Mouse (Mus musculus): Measurements from ENCODE around the gene Wbp2nl. TPM values are rescaled to one million over a fixed set of nuclear protein-coding genes. Genes with fewer than 3 reads are reported as not detected.
A peak's percentile ranks its signal among the peaks of the same experiment; 100 is the strongest.

Gene Wbp2nl
- total and polyA plus RNA-seq, 3 experiments = not detected

DNA sequence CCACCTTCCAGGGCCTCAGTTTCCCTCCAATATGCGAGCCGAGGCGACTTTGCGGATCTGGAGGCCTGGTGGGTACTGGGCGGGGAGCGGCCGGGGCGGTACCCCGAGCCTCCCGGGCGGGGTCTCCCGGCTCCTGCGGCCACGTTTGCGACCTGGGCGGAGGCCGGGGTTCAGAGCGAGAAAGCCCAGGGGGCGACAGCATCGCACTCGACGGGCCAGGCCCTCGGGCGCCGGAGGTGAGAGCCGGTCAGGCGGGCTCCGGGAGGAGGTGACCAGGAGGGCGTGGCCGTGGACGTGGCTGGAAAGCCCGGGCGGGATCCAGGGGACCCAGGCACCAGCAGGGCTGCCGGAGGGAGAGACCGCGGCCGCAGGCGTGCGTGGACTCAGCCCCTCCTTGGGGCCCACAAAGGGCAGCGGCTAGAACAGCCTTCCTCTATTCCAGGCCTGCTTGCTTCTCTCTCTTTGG, 42.3 kb downstream of the Wbp2nl start:
- H3K27me3 ChIP-seq (ENCODE audit: control insufficient read depth in 1 of 2, insufficient read depth in 2 of 2, low read length in 2 of 2) = no peaks in the 10 kb centered on the region
- TF ChIP-seq UBTF (IDR thresholded peaks at IDR 0.05; ENCODE audit: borderline replicate concordance, insufficient read depth, low read depth, low read length) (peak; percentile 85; the same call in 1 of the 2 replicates), ELF1 (IDR thresholded peaks at IDR 0.05; ENCODE audit: low read depth, low read length) (no peak), SMC3 (IDR thresholded peaks at IDR 0.05; ENCODE audit: low read depth, low read length) (no peak), RCOR1 (IDR thresholded peaks at IDR 0.05; ENCODE audit: low read depth, low read length) (no peak), MYC (IDR thresholded peaks at IDR 0.05; ENCODE audit: low read depth, low read length) (no peak), NRF1 (IDR thresholded peaks at IDR 0.05; ENCODE audit: insufficient read depth, low read depth, low read length, poor library complexity, severe bottlenecking) (no peak), JUND (IDR thresholded peaks at IDR 0.05; ENCODE audit: low read depth, low read length) (no peak), SIN3A (IDR thresholded peaks at IDR 0.05; ENCODE audit: low read length) (no peak), POLR2AphosphoS5 (IDR thresholded peaks at IDR 0.05; ENCODE audit: borderline replicate concordance, low read depth, low read length) (no peak), GATA1 (IDR thresholded peaks at IDR 0.05; ENCODE audit: low read depth, low read length) (no peak), USF2 (IDR thresholded peaks at IDR 0.05; ENCODE audit: borderline replicate concordance in 1 of 2, insufficient read depth in 1 of 2, low read depth in 1 of 2, low read length in 2 of 2) (no peak), MAZ (IDR thresholded peaks at IDR 0.05; ENCODE audit: low read depth, low read length) (peak; percentile 77), ETS1 (IDR thresholded peaks at IDR 0.05; ENCODE audit: low read depth, low read length) (0 out of 2 replicates have a peak, but pooled peaks have one; percentile 9), CHD1 (IDR thresholded peaks at IDR 0.05; ENCODE audit: low read depth, low read length) (no peak; the same call in 1 of the 2 replicates), CHD2 (IDR thresholded peaks at IDR 0.05; ENCODE audit: low read length) (no peak), MEF2A (IDR thresholded peaks at IDR 0.05; ENCODE audit: extremely low read depth, insufficient replicate concordance, low read depth, low read length, poor library complexity, severe bottlenecking) (no peak), POLR2AphosphoS2 (IDR thresholded peaks at IDR 0.05; ENCODE audit: low read length) (no peak), NELFE (IDR thresholded peaks at IDR 0.05; ENCODE audit: low read depth, low read length) (peak; percentile 38; the same call in 1 of the 2 replicates), TCF12 (IDR thresholded peaks at IDR 0.05; ENCODE audit: low read depth, low read length) (no peak), USF1 (IDR thresholded peaks at IDR 0.05; ENCODE audit: low read depth, low read length) (no peak), POLR2A (IDR thresholded peaks at IDR 0.05; ENCODE audit: control insufficient read depth in 1 of 2, insufficient read depth in 1 of 2, low read depth in 1 of 2, low read length in 2 of 2, poor library complexity in 1 of 2) (peak; percentile 8 to 60; a peak in 2 of 4 replicates), MXI1 (IDR thresholded peaks at IDR 0.05; ENCODE audit: low read depth, low read length) (0 out of 2 replicates have a peak, but pooled peaks have one; percentile 44), KAT2A (conservative IDR thresholded peaks at IDR 0.05; ENCODE audit: low read depth, low read length) (no peak; the same call in 1 of the 2 replicates), ZC3H11A (IDR thresholded peaks at IDR 0.05; ENCODE audit: low read depth, low read length) (no peak), RAD21 (IDR thresholded peaks at IDR 0.05; ENCODE audit: low read depth, low read length) (no peak), CTCF (IDR thresholded peaks at IDR 0.05 in 2 of 3, conservative IDR thresholded peaks at IDR 0.05 in 1 of 3; ENCODE audit: control insufficient read depth in 1 of 3, insufficient read depth in 1 of 3, low read depth in 2 of 3, low read length in 3 of 3, poor library complexity in 1 of 3, severe bottlenecking in 1 of 3) (no peak), ZKSCAN1 (IDR thresholded peaks at IDR 0.05; ENCODE audit: low read depth, low read length) (no peak), MYB (IDR thresholded peaks at IDR 0.05; ENCODE audit: low read depth, low read length) (no peak), TBP (IDR thresholded peaks at IDR 0.05; ENCODE audit: low read depth, low read length) (0 out of 2 replicates have a peak, but pooled peaks have one; percentile 6), MAFK (IDR thresholded peaks at IDR 0.05; ENCODE audit: borderline replicate concordance, low read depth, low read length) (no peak), ZNF384 (IDR thresholded peaks at IDR 0.05; ENCODE audit: low read depth, low read length) (no peak), GABPA (IDR thresholded peaks at IDR 0.05; ENCODE audit: low read depth, low read length) (no peak), BHLHE40 (IDR thresholded peaks at IDR 0.05; ENCODE audit: borderline replicate concordance, low read depth, low read length) (no peak), TAL1 (IDR thresholded peaks at IDR 0.05; ENCODE audit: low read length) (no peak), HCFC1 (IDR thresholded peaks at IDR 0.05; ENCODE audit: low read depth, low read length) (peak; percentile 28; the same call in 1 of the 2 replicates), MAX (IDR thresholded peaks at IDR 0.05; ENCODE audit: low read length) (no peak), E2F4 (IDR thresholded peaks at IDR 0.05; ENCODE audit: borderline replicate concordance, low read depth, low read length) (no peak)

More for the DNA sequence above, 42.3 kb downstream of the Wbp2nl start:
- H3K79me2 ChIP-seq (ENCODE audit: control insufficient read depth, insufficient read depth, low read length, poor library complexity) = peaks cover 33% of the 10 kb centered on the region
- H3K36me3 ChIP-seq (ENCODE audit: control insufficient read depth in 1 of 2, insufficient read depth in 2 of 2, low read length in 2 of 2) = peaks cover 0 to 43% of the 10 kb centered on the region in 2 experiments; a peak in 2 of 4 replicates
- DNase-seq (ENCODE audit: low read depth, low spot score) = peak; percentile 76
- peak overlapping the region; percentile 78 to 79 for H3K4me3 ChIP-seq (ENCODE audit: control insufficient read depth in 1 of 2, insufficient read depth in 1 of 2, low read depth in 2 of 2, low read length in 2 of 2)
- H3K4me1 ChIP-seq (ENCODE audit: control insufficient read depth in 1 of 2, insufficient read depth in 2 of 2, low read length in 2 of 2) = peaks cover 16 to 50% of the 10 kb centered on the region in 2 experiments
- H3K27ac ChIP-seq (ENCODE audit: control insufficient read depth, low read depth, low read length) = peak overlapping the region; percentile 98
- peak overlapping the region; percentile 94 for H3K9ac ChIP-seq (ENCODE audit: control insufficient read depth, low read depth, low read length, poor library complexity, severe bottlenecking)
- H3K9me3 ChIP-seq (replicated peaks; ENCODE audit: insufficient read depth, low read length) = no peaks in the 10 kb centered on the region
